Mouse (Mus musculus): ENCODE data around the gene Nfkb1.

The Nfkb1 gene

GRCm38 (mm10) chr3:135691191-135692131, at the start of gene Nfkb1:
Gene Nfkb1, minus strand, starts transcription at chr3:135691547.
- no peak for DNase-seq (ENCODE audit: low spot score)

GRCm38 (mm10) chr3:135740711-135741110, 49.4 kb upstream of the Nfkb1 start:
- DNase-seq (ENCODE audit: low spot score): no peak

GRCm38 (mm10) chr3:135734736-135735135, 43.4 kb upstream of the Nfkb1 start:
- DNase-seq (ENCODE audit: low spot score): no peak

GRCm38 (mm10) chr3:135732747-135733445, 41.5 kb upstream of the Nfkb1 start:
- DNase-seq (ENCODE audit: low spot score): no peak

- peak; percentile 97 for DNase-seq (ENCODE audit: low spot score)
Measured at GRCm38 (mm10) chr3:135731292-135732047, 40.1 kb upstream of the Nfkb1 start.

- DNase-seq (ENCODE audit: low spot score): peak; percentile 40
Measured at GRCm38 (mm10) chr3:135730790-135731189, 39.4 kb upstream of the Nfkb1 start.

GRCm38 (mm10) chr3:135729575-135729974, 38.2 kb upstream of the Nfkb1 start:
- no peak for DNase-seq (ENCODE audit: low spot score)

- DNase-seq (ENCODE audit: low spot score): no peak
Measured at GRCm38 (mm10) chr3:135728900-135729299, 37.6 kb upstream of the Nfkb1 start.

- no peak for DNase-seq (ENCODE audit: low spot score)
Measured at GRCm38 (mm10) chr3:135727339-135727738, 36.0 kb upstream of the Nfkb1 start.

- DNase-seq (ENCODE audit: low spot score): no peak
Measured at GRCm38 (mm10) chr3:135726521-135727275, 35.4 kb upstream of the Nfkb1 start.

- no peak for DNase-seq (ENCODE audit: low spot score)
Measured at GRCm38 (mm10) chr3:135726023-135726422, 34.7 kb upstream of the Nfkb1 start.

GRCm38 (mm10) chr3:135722104-135722503, 30.8 kb upstream of the Nfkb1 start:
- DNase-seq (ENCODE audit: low spot score): no peak

GRCm38 (mm10) chr3:135719969-135720368, 28.6 kb upstream of the Nfkb1 start:
- no peak for DNase-seq (ENCODE audit: low spot score)

- DNase-seq (ENCODE audit: low spot score): peak; percentile 67
Measured at GRCm38 (mm10) chr3:135719179-135719532, 27.8 kb upstream of the Nfkb1 start.

- no peak for DNase-seq (ENCODE audit: low spot score)
Measured at GRCm38 (mm10) chr3:135718323-135719178, 27.2 kb upstream of the Nfkb1 start.

- no peak for DNase-seq (ENCODE audit: low spot score)
Measured at GRCm38 (mm10) chr3:135713016-135713950, 21.9 kb upstream of the Nfkb1 start.

GRCm38 (mm10) chr3:135711613-135712012, 20.3 kb upstream of the Nfkb1 start:
- no peak for DNase-seq (ENCODE audit: low spot score)

GRCm38 (mm10) chr3:135711040-135711570, 19.8 kb upstream of the Nfkb1 start:
- no peak for DNase-seq (ENCODE audit: low spot score)

- DNase-seq (ENCODE audit: low spot score): no peak
Measured at GRCm38 (mm10) chr3:135703307-135703706, 12.0 kb upstream of the Nfkb1 start.

Data from c-Kit-positive CD71-positive TER-119-positive erythroid progenitor cells, embryonic 14.5 days (primary cell).